Mouse (Mus musculus): ENCODE results near the gene Sbf2. TPM values are rescaled to one million over a fixed set of nuclear protein-coding genes. Genes with fewer than 3 reads are reported as not detected.

Gene Sbf2
- polyA plus RNA-seq, 1 experiment from 2014 or later, result 44.0 TPM

Other genes starting within 250 kb of the Sbf2 start
- gene Adm, start 12.7 kb upstream of the Sbf2 start, polyA plus RNA-seq (2014; fragmentation: Nextera tagmentation; extraction: Ambion mirVana), result 1.6 and 1.8 TPM in 2 replicates
- gene Ampd3, start 153.3 kb upstream of the Sbf2 start, polyA plus RNA-seq (2014; fragmentation: Nextera tagmentation; extraction: Ambion mirVana), result 3.6 and 4.9 TPM in 2 replicates
- gene Rnf141, start 229.5 kb upstream of the Sbf2 start, polyA plus RNA-seq (2014; fragmentation: Nextera tagmentation; extraction: Ambion mirVana), result 36.8 and 38.0 TPM in 2 replicates
- 5.7 and 6.7 TPM in 2 replicates for gene Lyve1, start 248.3 kb upstream of the Sbf2 start, polyA plus RNA-seq (2014; fragmentation: Nextera tagmentation; extraction: Ambion mirVana)